Mouse (Mus musculus) embryo, embryonic 10 days (tissue): Measurements from ENCODE around the gene Cfap97d1.

Experiments used
- DNase-seq: peaks from one replicate; pipeline ENCODE4 v3.0.0-alpha.2; 2015; ENCODE audit warnings: low spot score

Cfap97d1 gene

DNA sequence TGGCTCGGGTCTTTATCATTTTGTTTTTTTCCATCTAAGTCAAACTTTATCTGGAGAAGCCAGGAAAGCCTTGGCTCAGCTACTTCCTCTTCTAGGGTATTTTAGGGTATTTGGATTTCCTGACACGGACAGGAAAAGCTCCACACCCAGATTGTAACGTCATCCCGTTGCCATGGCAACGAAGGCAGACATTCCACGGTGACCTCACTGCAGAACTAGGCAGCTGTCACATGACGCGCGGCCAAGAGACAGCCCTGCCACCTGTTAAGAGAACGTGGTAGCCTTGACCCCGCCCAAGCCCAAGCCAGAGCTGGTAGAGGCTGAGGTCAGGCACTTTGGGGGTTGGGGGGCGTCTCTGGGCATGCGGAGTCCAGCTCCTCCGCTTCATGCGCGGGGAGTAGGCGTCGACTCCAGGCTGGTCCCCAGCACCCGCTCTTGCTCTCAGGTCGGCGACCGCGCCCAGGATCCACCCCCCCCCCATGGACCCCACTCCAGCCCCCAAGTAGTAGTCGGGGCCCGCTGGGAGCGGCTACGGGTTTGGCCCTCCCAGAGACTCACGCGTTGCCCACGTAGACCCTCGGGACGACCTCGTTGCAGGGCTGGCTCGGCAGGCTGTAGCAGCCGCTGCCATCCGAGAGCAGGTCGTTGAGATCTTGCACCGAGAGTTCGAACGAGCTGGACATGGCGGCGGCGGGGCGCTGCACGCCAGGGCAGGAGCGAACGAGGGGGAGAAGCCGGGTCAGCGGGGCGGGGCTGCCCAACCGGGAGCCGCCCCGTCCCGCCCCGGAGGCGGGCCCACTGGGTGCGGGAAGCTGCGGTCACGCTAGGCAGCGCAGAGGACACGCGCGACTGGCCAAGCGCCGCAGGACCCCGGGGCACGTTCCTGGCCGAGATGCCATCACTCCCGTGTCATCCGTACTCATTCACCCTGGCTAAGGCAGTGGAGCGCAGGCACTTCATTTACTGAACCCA lies at the start of gene Cfap97d1:
Gene Cfap97d1, plus strand, starts transcription at position 226 of the 972 bp plus-strand sequence.
- peak; percentile 98 for DNase-seq

DNA sequence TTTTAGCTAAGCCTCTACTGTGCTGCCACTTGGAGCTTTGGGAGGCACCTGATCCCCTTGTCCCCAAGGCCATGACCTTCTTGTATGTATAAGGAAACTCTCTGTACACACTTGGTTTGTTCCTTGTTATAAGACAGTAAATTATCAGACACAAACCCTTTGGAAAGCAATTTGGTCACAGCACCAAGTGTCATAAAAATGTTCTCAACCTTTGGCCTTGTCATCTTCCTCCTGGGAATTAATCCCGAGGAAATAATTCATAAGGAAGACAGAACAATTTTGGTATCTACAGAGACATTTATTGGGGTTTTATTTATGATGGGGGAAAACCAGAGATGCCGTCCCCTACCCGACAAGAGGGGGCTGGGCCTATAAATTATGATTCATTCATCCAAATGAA lies 48.3 kb upstream of the Cfap97d1 start:
- DNase-seq, result no peak

DNA sequence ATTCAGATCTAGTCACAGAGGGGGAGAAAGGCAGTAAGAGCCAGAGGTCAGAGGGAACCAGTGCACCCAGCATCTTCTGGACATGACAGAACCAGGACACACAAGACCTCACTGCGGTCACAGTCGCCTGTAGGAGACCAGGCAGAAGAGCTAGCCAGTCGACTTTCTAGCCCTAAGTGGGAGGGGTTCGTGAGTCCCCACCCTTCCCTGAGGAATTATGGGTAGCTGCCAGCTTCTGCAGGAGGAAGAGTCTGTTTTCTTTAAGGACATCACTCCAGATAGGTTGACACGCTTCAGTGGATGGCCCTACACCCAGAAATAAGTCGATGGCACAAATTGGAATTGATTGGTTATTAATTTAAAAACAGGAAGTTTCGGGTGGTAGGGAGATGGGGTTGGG lies 47.7 kb upstream of the Cfap97d1 start:
- peak; percentile 49 for DNase-seq

DNA sequence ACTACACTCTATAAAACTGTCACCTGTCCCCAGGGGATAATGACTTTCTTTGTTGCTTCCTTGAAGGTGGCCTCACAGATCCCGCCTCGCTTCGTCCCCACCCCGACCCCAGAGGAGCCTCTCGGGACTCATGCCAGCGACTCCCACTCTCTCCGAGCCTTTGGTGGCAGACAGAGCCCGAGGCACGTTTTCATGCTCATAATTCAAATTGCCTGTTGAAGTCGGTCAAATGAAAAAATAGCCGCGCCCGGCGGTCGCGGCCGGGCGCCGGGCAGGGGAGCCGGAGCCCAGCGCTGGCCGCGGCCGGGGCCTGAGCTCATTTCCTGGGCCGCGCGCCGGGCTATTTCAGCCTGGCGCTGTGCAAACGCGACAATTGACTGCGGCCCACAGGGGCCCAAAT lies 47.0 kb upstream of the Cfap97d1 start:
- peak; percentile 33 for DNase-seq

DNA sequence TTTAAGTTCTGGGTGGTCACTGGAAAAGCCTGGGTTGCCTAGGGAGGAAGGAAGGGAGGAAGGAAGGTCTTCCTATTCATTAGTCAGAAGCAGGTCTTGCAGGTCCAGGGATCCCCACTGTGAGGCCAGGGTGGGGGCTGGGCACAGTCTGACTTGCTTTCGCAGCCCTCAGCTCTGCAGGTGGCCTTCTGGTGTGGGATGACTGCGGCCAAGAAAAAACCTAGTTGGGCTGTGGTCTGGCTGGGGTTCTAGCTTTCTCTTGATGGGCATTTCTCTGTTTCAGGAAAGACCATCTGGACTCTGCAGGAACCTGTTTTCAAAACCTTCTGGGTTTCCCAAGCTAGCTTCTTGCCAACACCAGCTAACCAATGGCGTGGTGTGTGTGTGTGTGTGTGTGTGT lies 41.0 kb upstream of the Cfap97d1 start:
- DNase-seq, result no peak

DNA sequence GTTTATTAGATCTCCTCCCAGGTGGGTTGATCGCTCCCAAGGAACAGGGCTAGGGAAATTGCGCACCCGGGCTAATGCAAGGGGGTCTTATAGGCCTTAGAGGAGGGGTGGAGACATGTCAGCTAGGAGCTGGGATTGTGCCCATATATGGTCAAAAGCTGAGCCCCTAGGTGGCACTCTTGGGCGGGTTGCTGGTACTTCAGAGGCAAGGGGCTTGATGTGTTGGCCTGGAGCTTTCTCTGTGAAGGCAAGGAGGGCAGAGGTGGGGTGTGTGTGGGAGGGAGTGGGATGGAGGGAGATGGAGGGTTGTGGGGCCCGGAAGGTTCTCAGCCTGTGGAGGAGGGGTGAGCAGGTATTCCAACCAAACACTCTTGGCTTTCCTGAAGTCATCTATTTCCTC lies 37.6 kb upstream of the Cfap97d1 start:
- peak; percentile 59 for DNase-seq

DNA sequence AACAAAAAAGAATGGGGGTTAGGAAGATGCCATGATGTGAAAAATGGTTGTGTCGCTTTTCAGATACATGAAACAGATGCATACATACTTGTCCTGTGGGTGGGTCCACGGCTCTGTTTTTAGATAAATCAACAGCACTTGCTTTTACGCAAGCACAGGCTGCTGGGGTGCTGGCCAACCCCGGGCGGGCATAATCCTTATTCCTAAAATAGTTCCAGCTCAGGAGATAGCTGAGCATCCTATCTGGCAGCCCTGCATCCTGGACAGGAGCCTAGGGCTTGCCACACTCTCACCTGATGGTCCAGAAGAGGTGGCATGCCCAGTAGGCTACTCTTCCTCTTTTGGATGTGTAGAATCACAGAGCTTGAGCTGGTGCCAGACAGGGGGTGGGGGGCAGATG lies 34.1 kb upstream of the Cfap97d1 start:
- no peak for DNase-seq

DNA sequence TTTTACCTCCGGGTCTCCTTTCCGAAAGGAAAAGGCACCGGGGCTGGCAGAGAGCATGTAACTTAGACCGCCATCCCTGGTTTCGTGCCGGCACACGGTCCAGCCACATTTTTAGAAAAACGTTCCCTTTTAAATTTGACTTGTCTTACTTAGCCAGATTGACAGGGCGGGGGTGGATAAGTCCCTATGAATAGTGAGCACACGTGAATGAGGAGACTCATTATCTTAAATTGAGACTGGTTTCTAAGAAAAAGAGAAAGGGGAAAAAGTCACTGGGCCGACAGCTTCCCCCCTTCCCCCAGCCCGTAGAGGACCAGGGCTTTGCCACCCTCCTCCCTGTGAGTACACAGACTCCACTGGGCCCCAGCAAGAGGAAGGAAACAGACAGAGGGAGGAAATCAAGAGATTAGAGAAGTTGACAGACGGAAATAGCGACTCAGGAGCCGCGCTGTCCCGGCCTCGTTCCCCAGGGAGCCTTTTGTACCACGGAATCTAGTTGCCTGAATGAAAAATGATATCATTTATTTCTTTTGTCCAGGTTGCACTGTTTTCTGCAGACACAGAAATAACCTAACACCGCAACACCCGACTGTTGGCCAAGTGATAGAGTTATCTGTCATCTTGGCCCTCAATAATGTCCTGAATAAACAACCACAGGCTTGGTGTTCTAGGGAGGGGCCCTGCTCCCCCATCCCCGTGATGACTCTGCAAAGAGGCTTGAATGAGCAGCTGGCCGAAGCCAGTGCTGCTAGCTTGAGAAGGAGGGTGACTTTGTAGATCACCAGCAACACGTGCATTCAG lies 31.3 kb upstream of the Cfap97d1 start:
- DNase-seq, result peak; percentile 53

DNA sequence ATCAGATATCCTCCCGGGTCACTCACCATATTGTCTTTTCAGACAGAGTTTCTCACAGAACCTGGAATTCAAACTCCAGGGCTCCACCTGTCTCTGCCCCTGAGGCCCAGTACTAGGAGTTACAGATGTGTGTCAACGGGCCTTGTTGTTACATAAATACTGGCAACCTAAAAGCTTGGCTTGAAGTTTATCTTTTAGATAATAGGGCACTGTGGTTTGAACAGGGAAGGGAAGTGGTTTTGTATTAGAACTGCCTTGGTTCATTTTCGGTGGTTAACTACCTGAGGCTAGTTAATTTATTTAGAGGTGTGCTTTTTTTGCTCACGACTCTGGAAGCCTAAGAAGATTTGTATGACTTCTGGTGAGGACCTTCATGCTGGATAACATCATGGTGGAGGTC lies 30.6 kb upstream of the Cfap97d1 start:
- no peak for DNase-seq

DNA sequence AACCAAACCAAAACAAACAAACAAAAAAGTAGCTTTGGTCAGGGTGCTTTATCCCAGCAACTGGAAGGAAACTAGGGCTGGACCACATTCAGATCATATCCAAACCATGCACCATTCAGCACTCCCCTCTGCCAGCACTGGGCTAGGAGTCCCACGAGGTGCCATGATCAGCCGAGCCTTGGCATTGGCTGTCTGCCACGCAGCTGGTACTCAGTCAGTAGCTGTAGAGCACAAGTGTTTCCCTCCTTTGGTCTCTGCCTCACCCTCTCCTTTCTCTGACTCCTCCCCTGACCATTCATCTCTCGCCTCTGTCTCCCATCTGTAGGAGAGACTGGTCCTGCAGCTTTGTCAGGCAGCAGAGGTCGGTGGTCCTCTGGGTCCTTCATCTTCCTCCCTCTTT lies 26.6 kb upstream of the Cfap97d1 start:
- DNase-seq, result no peak

DNA sequence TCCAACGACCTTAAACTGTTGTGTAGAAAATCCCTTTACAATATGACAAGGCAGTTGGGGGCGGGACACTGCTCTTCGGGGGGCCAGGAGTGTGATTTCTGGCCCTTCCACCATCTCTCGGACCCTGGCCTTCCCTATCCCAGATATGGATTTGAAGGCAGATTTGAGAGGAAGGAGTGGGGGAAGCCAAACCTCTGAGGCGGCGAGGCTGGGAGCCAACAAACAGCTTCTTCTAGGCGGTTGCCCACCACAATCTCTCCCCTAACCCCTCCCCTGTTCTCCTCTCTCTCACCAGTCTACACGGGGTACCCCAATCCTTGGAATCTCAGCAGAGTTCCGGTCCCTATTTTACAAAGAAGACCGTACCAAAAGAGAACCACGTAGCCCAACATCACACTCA lies 21.0 kb upstream of the Cfap97d1 start:
- no peak for DNase-seq

DNA sequence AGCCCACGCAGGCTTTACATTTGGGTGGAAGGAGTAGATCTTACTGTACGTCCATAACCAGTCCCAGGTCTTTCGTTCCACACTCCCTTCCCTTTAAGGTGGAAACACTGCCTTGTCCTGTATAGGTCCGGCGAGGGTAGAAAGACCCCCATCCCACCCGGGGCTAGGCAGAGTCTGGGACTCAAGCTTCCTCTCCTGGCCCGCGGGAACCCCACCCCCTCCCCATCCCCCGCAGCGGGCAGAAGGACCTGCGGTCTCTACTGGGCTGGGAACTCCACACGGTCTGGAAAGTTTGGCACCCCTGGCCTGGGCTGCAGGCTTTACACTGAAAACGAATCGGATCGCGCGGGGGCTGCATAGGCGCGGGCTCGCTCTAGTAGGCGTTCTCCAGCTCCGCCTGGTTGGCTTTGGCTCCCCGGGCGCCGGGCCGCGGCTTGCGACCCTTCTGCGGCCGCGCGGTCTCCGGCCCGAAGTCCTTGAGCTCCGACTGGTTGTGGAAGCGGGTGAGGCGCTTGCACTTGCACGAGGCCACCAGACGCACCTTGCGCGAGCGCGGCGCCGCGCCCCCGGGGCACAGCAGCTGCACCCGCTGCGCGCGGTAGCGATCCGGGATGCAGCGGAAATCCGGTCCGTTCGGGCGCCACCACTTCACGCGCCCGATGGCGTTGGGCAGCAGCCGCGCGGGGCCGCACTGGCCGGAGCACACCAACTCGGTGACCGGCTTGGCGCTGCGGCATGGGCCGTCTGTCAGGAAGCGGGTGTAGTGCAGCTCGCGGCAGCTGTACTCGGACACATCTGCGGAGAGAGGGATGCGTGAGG lies 20.4 kb upstream of the Cfap97d1 start:
- DNase-seq, result peak; percentile 71

- peak; percentile 61 for DNase-seq
Measured at GRCm38 (mm10) chr11:101964647-101965046, 19.4 kb upstream of the Cfap97d1 start.

- DNase-seq, result no peak
Measured at GRCm38 (mm10) chr11:101965553-101965952, 18.5 kb upstream of the Cfap97d1 start.

- peak; percentile 24 for DNase-seq
Measured at GRCm38 (mm10) chr11:101966965-101967614, 17.0 kb upstream of the Cfap97d1 start, which contains the start of gene Sost. TSS of gene Sost (minus strand) at chr11:101967015.

- DNase-seq, result no peak
Measured at GRCm38 (mm10) chr11:101968311-101968710, 15.8 kb upstream of the Cfap97d1 start.

DNA sequence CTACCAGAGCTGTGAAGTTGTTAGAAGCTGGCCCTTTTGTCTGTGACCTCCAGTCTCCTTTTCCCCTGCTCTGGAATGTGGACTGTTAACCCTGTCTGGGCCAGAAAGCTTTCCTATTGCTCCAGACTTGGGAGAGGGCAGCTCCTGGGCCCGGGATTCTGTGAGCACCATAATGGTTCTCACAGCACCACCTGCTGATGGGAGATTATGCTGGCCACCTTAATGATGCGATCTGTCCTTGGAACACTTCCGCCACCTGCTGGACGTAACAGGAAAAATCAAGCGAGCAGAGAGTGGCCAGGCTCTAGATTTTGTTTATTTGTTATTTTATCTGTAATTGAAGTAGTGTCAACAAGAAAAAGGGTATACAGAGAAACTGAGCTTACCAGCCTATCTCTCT lies 15.3 kb upstream of the Cfap97d1 start:
- peak; percentile 94 for DNase-seq

DNA sequence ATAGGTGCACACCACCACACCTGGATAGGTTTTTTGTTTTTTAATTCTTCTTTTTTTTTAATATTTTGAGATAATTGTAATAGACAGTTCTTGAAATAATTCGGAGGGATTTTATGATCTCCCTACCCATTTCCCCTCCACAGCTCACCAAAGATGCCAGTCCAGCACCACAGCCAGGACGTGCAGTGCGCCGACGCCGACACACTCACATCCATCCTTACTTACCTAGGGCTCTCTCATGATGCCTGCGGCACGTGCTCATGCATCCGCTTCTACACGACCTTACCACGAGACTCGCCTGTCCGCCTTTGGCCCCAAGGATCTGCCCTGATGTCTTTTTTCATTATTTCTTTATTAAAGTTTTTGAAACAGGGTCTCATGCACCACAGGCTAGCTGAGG lies 14.2 kb upstream of the Cfap97d1 start:
- no peak for DNase-seq

DNA sequence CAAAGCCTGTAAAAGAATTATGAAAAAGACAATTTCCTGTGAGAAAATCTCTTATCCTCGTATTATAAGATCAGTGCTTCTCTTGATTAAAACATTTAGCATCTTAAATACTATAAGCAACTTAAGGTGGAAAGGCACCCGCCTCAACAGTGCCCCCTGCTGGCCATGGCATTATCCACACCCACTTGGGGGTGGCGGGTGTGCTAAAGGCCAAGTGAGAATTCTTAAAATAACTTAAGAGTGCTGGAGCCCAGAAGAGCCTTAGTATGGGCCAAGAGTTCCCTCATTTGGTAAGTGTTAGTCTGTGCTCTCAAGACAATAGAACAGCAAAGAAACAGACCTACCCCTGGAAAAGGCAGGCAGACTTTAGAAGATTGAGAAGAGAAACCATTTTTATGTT lies 12.7 kb upstream of the Cfap97d1 start:
- no peak for DNase-seq

DNA sequence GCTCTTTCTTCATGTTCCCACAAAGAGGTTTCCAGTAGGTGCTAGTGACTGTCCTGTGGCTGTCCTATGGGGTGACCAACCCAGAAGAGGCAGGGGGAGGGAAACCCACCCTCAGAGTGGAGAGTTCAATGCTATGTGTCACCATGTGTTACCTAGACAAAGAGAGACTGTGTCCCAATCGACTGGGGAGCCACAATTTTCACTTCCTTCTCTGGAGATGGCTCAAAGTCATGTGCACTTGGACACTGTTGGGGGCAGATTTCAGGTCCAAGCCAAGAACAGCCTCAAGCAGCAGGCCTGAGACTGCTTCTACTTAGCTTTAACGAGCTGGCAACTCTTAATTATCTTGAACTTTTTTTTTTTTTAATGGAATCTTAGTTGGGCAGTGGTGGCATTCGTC lies 12.0 kb upstream of the Cfap97d1 start:
- DNase-seq, result no peak

GRCm38 (mm10) chr11:101972651-101973050 lies 11.4 kb upstream of the Cfap97d1 start:
- DNase-seq, result no peak

DNA sequence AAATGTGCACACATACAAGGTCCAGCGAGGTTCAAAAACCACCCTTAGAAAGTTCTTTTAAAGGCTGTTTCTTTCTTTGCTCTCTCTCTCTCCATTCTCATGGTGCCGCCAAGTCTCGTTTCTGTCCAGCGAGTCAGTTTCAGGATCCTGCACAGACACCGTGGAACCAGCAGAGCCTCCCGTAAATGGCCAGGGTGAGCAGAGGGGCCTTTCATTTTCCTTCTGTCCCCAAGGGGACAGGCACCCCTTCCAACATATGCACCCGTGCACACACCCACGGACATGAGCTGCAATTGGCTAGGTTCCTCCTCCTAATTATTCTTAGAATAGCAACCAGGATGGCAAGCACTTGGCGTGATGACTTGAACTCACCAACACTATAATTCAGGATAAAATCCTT lies 10.6 kb upstream of the Cfap97d1 start:
- no peak for DNase-seq
